20 mouse cellular contexts compared by ENCODE assay signal in genomic region chr19:44376511-44376951, GRCm38 (mm10). TPM values are rescaled to one million over a fixed set of nuclear protein-coding genes. Genes with fewer than 3 reads are reported as not detected.
A peak's percentile ranks its signal among the peaks of the same experiment; 100 is the strongest.
DNase-seq lines count a peak whose midpoint lies in the region; ATAC-seq and TF ChIP-seq lines count a peak whose summit lies in the region.
"Had no signal": no experiment of that assay in that cellular context is flagged by ENCODE, and none has a peak within 500 bp of the region (broad histone marks: within the 10 kb centered on the region; RNA-seq: fewer than 3 reads in every experiment).

No protein-coding gene starts in this region.

- no peak for ATAC-seq in liver, postnatal 0 days
- ATAC-seq in granulocyte monocyte progenitor cell, adult 5-6 weeks (replicated peaks; ENCODE audit: poor library complexity, severe bottlenecking) = no peak
- ATAC-seq: intestine, embryonic 16.5 days had no signal

- H3K9ac ChIP-seq in liver, postnatal 0 days (replicated peaks) = no peak overlapping the region
- H3K9ac ChIP-seq: hindbrain, embryonic 15.5 days; limb, embryonic 12.5 days; liver, embryonic 14.5 days; midbrain, embryonic 12.5 days had no signal

- H3K27ac ChIP-seq in liver, postnatal 0 days (ENCODE audit: low read depth) = peak overlapping the region; percentile 67
- H3K27ac ChIP-seq: hindbrain, embryonic 15.5 days; limb, embryonic 12.5 days; liver, embryonic 14.5 days; macrophage; midbrain, embryonic 12.5 days had no signal

- no peaks in the 10 kb centered on the region for H3K27me3 ChIP-seq in liver, postnatal 0 days (ENCODE audit: insufficient read depth, low read length)
- H3K27me3 ChIP-seq: hindbrain, embryonic 15.5 days; limb, embryonic 12.5 days; midbrain, embryonic 12.5 days had no signal

- H3K4me1 ChIP-seq in liver, postnatal 0 days (ENCODE audit: insufficient read depth) = peaks cover 4% of the 10 kb centered on the region; the same call in 1 of the 2 replicates
- H3K4me1 ChIP-seq: hindbrain, embryonic 15.5 days had no signal

- TF ChIP-seq EP300 in liver, postnatal 0 days (IDR thresholded peaks at IDR 0.05; ENCODE audit: low read depth) = peak; percentile 26; the same call in 1 of the 2 replicates

- no peak for TF ChIP-seq CTCF in liver, postnatal 0 days (IDR thresholded peaks at IDR 0.05; ENCODE audit: low read depth)

- no peaks in the 10 kb centered on the region for H3K9me3 ChIP-seq in liver, postnatal 0 days (ENCODE audit: low read length)
- H3K9me3 ChIP-seq: G1E; hindbrain, embryonic 15.5 days; limb, embryonic 12.5 days; midbrain, embryonic 12.5 days had no signal

- H3K4me3 ChIP-seq in liver, postnatal 0 days (ENCODE audit: low read depth, low read length) = no peak overlapping the region
- H3K4me3 ChIP-seq: hindbrain, embryonic 15.5 days; limb, embryonic 12.5 days; midbrain, embryonic 12.5 days had no signal

- peak; percentile 49 for DNase-seq in liver, postnatal 0 days
- no peak for DNase-seq in liver
- DNase-seq in 3134 (ENCODE audit: extremely low read depth, insufficient read length, low spot score) = peak; percentile 54
- peak; percentile 54 for DNase-seq in R1 (ENCODE audit: low read depth, low spot score)
- DNase-seq in spleen, adult 18-20 months = peak; percentile 64 to 68
- DNase-seq in adrenal gland, adult (ENCODE audit: inconsistent age in 2 of 2, low spot score in 1 of 2) = no peak
- DNase-seq: adrenal gland, adult 2 months; cerebellum, postnatal 14 days; embryo, embryonic 11 days; gastrocnemius, postnatal 14 days; layer of hippocampus, postnatal 36 days had no signal

- 47% methylated on average over 3 of the region's 3 CpGs for WGBS in liver, postnatal 0 days (ENCODE audit: insufficient replicate concordance)

- no peaks in the 10 kb centered on the region for H3K36me3 ChIP-seq in liver, postnatal 0 days (replicated peaks; ENCODE audit: insufficient read depth, low read length)
- H3K36me3 ChIP-seq: G1E; hindbrain, embryonic 15.5 days; limb, embryonic 12.5 days; midbrain, embryonic 12.5 days had no signal

- no peak overlapping the region for H3K4me2 ChIP-seq in liver, postnatal 0 days (ENCODE audit: low read depth, low read length)
- H3K4me2 ChIP-seq: hindbrain, embryonic 15.5 days; limb, embryonic 12.5 days; midbrain, embryonic 12.5 days had no signal

RNA-seq across cellular contexts. Expression of gene Scd1, which starts 31.1 kb away (rescaled TPM):
- polyA plus RNA-seq in liver, postnatal 0 days (2015; fragmentation: Nextera tagmentation; extraction: Ambion mirVana) = 2.3 and 2.8 TPM in 2 replicates
- 0.41 TPM in 1 of 2 replicates, not detected in the other for total RNA-seq in granulocyte monocyte progenitor cell, adult 5-6 weeks (2014; fragmentation: Nextera tagmentation)
- total RNA-seq in granulocyte monocyte progenitor cell, adult 5-6 weeks (2017) = not detected in 2 replicates

RNA-seq across cellular contexts. Expression of gene Scd4, which starts 43.6 kb away (rescaled TPM):
- not detected in 2 replicates for polyA plus RNA-seq in liver, postnatal 0 days (2015; fragmentation: Nextera tagmentation; extraction: Ambion mirVana)
- total RNA-seq in granulocyte monocyte progenitor cell, adult 5-6 weeks (2014; fragmentation: Nextera tagmentation) = not detected in 2 replicates
- 0.22 TPM in 1 of 2 replicates, not detected in the other for total RNA-seq in granulocyte monocyte progenitor cell, adult 5-6 weeks (2017)
- polyA plus RNA-seq: forebrain, embryonic 11.5 days had no signal

Comparison
In these comparisons a context has a peak if more than half of its experiments do, and no peak if none do; other contexts are left out.
1. DNase-seq: peak in liver, postnatal 0 days (single experiment), 3134 (single experiment), R1 (single experiment) and spleen, adult 18-20 months (2 of 2); none in liver (single experiment) and adrenal gland, adult (0 of 2).